Mouse (Mus musculus) MEL (cell line): ENCODE measurements at regions not wholly inside any gene's neighbourhood (a gene's known extent, or its start where the extent isn't known, plus 50 kb on each side); places are given as distances from the start of the nearest gene placed in this dataset.

Experiments used
- CTCF ChIP-seq, 3 experiments: IDR thresholded peaks in 2 of 3; conservative IDR thresholded peaks in 1 of 3; 2 replicates each; pipeline ENCODE4 v1.5.1; 2011 to 2012; ENCODE audit warnings: low read length in 3 of 3, low read depth in 2 of 3, mild to moderate bottlenecking in 2 of 3, improper control_type of control experiment in 1 of 3, inconsistent platforms in 1 of 3, mixed read lengths in 1 of 3, moderate library complexity in 1 of 3; ENCODE audit not compliant: control insufficient read depth in 1 of 3, insufficient read depth in 1 of 3, poor library complexity in 1 of 3, severe bottlenecking in 1 of 3
- E2F4 ChIP-seq: IDR thresholded peaks from 2 replicates; pipeline ENCODE4 v1.6.1; 2011; ENCODE audit warnings: low read depth, low read length, improper control_type of control experiment, borderline replicate concordance
- MAFK ChIP-seq: IDR thresholded peaks from 2 replicates; pipeline ENCODE4 v1.6.1; 2011; ENCODE audit warnings: low read depth, mild to moderate bottlenecking, low read length, improper control_type of control experiment, borderline replicate concordance
- POLR2A ChIP-seq, 2 experiments: IDR thresholded peaks; 2 replicates each; pipeline ENCODE4 v1.6.1; 2011 to 2012; ENCODE audit warnings: low read length in 2 of 2, mild to moderate bottlenecking in 2 of 2, control low read depth in 1 of 2, improper control_type of control experiment in 1 of 2, low read depth in 1 of 2, moderate library complexity in 1 of 2; ENCODE audit not compliant: control insufficient read depth in 1 of 2, insufficient read depth in 1 of 2, poor library complexity in 1 of 2
- RCOR1 ChIP-seq: IDR thresholded peaks from 2 replicates; pipeline ENCODE4 v1.6.1; 2012; ENCODE audit warnings: low read depth, mild to moderate bottlenecking, inconsistent platforms, low read length, improper control_type of control experiment
- SMC3 ChIP-seq: IDR thresholded peaks from 2 replicates; pipeline ENCODE4 v1.6.1; 2011; ENCODE audit warnings: low read depth, low read length, improper control_type of control experiment
- USF2 ChIP-seq, 2 experiments: IDR thresholded peaks; 2 replicates each; pipeline ENCODE4 v1.6.1; 2011 to 2012; ENCODE audit warnings: improper control_type of control experiment in 2 of 2, low read length in 2 of 2, borderline replicate concordance in 1 of 2, inconsistent platforms in 1 of 2, low read depth in 1 of 2, mild to moderate bottlenecking in 1 of 2; ENCODE audit not compliant: insufficient read depth in 1 of 2
- ZC3H11A ChIP-seq: IDR thresholded peaks from 2 replicates; pipeline ENCODE4 v1.6.1; 2012; ENCODE audit warnings: low read depth, mild to moderate bottlenecking, inconsistent platforms, low read length, improper control_type of control experiment

- no peak for TF ChIP-seq E2F4
- TF ChIP-seq CTCF (IDR thresholded peaks at IDR 0.05 in 2 of 3, conservative IDR thresholded peaks at IDR 0.05 in 1 of 3; ENCODE audit: control insufficient read depth in 1 of 3, insufficient read depth in 1 of 3, low read depth in 2 of 3, low read length in 3 of 3, poor library complexity in 1 of 3, severe bottlenecking in 1 of 3), result no peak
- TF ChIP-seq RCOR1, result no peak
- no peak for TF ChIP-seq MAFK
- no peak for TF ChIP-seq POLR2A (IDR thresholded peaks at IDR 0.05; ENCODE audit: control insufficient read depth in 1 of 2, insufficient read depth in 1 of 2, low read depth in 1 of 2, low read length in 2 of 2, poor library complexity in 1 of 2)
- no peak for TF ChIP-seq SMC3
- no peak for TF ChIP-seq ZC3H11A
- TF ChIP-seq USF2 (IDR thresholded peaks at IDR 0.05; ENCODE audit: borderline replicate concordance in 1 of 2, insufficient read depth in 1 of 2, low read depth in 1 of 2, low read length in 2 of 2), result no peak
Measured at GRCm38 (mm10) chr16:85649516-85649915, 96.3 kb upstream of the Cyyr1 start.
